Mouse (Mus musculus) olfactory bulb, adult 2 months (tissue): ENCODE data around the gene Rnaseh1. TPM values are rescaled to one million over a fixed set of nuclear protein-coding genes. Genes with fewer than 3 reads are reported as not detected.
A peak's percentile ranks its signal among the peaks of the same experiment; 100 is the strongest.

Experiments
- H3K27ac ChIP-seq: fragments of 200-500 bp; 2 replicates; pipeline ENCODE4 v1.5.1; 2012; ENCODE audit warnings: low read depth, low read length; ENCODE audit not compliant: insufficient read depth
- H3K4me1 ChIP-seq: fragments of 200-500 bp; 2 replicates; pipeline ENCODE4 v1.6.1; 2012; ENCODE audit warnings: low read length; ENCODE audit not compliant: control insufficient read depth, insufficient read depth
- H3K4me3 ChIP-seq: fragments of 200-500 bp; 2 replicates; pipeline ENCODE4 v1.5.1; 2012; ENCODE audit warnings: mild to moderate bottlenecking, low read depth, low read length, moderate library complexity; ENCODE audit not compliant: insufficient read depth
- CTCF ChIP-seq: fragments of 200-500 bp; IDR thresholded peaks from 2 replicates; pipeline ENCODE4 v1.5.1; 2012; ENCODE audit warnings: low read depth, mild to moderate bottlenecking, low read length, moderate library complexity; ENCODE audit not compliant: insufficient read depth
- POLR2A ChIP-seq: fragments of 200-500 bp; IDR thresholded peaks from 2 replicates; pipeline ENCODE4 v1.6.1; 2012; ENCODE audit warnings: mild to moderate bottlenecking, low read depth, low read length, moderate library complexity; ENCODE audit not compliant: insufficient read depth
- WGBS: fragments of 180-500 bp; shearing (Covaris S2); methylation state at CpG from one replicate; pipeline ENCODE4 v1.1.7; 2018; 5-methylcytosine and 5-hydroxymethylcytosine counted together
- polyA plus RNA-seq: library from polyadenylated mRNA; stranded (reverse); fragments of >200 nt; gene quantifications from 2 replicates; pipeline ENCODE4 v1.2.4, GENCODE M21; 2012; ENCODE audit warnings: low replicate concordance; ENCODE audit not compliant: missing spikeins, insufficient read depth, insufficient read length

The Rnaseh1 gene
- polyA plus RNA-seq, 1 experiment, result not detected

DNA sequence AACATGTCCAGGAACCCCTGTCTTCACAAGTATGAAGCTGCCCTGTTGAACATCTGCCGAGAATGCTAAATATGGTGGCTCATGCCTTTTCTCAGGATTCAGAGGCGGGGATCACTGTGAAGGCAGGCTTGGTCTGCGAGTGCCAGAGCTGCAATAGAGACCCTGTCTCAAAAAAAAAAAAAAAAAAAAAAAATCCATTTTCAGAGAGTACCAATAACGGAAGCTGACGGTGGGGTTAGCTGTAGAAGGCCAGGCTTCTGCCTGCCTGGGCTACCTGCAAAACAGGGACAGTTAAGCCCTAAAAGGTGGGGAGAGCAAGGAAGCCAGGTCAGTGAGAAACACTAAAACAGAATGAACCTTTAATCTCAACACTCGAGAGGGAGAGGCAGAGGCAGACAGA, 12.9 kb upstream of the Rnaseh1 start:
- 93% methylated on average over 6 of the region's 6 CpGs for WGBS
- Histone ChIP-seq H3K4me3 (no peak overlapping the region), H3K4me1 (peaks cover 10% of the 10 kb centered on the region), H3K27ac (no peak overlapping the region)
- TF ChIP-seq POLR2A, result no peak
- TF ChIP-seq CTCF, result no peak

GRCm38 (mm10) chr12:28638778-28639177, 10.6 kb upstream of the Rnaseh1 start:
- TF ChIP-seq CTCF, result no peak
- no peak overlapping the region for H3K27ac ChIP-seq
- peaks cover 9% of the 10 kb centered on the region for H3K4me1 ChIP-seq
- H3K4me3 ChIP-seq, result no peak overlapping the region
- WGBS, result 73% methylated on average over 2 of the region's 2 CpGs

DNA sequence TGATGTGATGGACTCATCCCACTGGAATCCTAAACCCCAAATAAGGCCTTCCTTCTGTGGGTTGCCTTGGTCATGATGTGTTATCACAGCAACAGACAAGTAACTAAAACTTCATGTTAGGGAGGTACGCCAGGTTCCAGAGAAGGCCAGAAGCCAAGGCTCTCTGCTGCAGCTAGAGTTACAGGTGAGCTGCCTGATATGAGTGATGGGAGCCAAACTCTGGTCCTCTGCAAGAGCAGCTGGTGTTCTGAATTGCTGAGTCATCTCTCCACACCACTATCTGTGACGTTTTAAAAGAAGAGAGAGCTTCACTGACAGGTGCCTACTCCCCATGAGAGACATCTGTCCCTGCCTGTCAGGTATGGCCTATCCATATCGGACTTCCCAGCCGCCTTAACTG, 13.2 kb downstream of the Rnaseh1 start:
- TF ChIP-seq CTCF (no peak), POLR2A (no peak)
- WGBS, result 83% methylated on average over 4 of the region's 4 CpGs
- Histone ChIP-seq H3K4me3 (no peak overlapping the region), H3K27ac (no peak overlapping the region), H3K4me1 (no peaks in the 10 kb centered on the region)

DNA sequence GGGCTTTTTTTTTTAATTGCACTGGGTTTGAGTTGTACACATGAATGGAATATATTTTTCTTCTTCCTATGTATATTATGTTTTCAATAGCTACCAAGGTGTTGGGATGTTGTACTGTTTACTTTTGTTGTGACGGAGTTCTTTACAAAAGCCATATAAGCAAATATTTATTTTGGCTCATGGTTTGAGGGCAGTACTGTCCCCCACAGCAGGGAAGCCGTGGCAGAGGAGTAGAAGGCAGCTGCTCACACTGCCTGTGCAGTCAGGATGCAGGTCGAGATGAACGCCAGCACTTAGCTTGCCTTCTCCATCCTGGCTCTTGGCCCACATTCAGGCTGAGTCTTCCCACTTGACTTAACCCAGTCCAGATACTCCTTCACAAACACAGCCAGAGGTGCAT, 17.3 kb downstream of the Rnaseh1 start:
- no peaks in the 10 kb centered on the region for H3K4me1 ChIP-seq
- H3K27ac ChIP-seq, result no peak overlapping the region
- TF ChIP-seq CTCF, result no peak
- no peak for TF ChIP-seq POLR2A
- 68% methylated on average over 4 of the region's 4 CpGs for WGBS
- H3K4me3 ChIP-seq, result no peak overlapping the region

- H3K4me3 ChIP-seq, result no peak overlapping the region
- WGBS, result 61% methylated on average over 8 of the region's 8 CpGs
Observed at GRCm38 (mm10) chr12:28667287-28667686, 17.9 kb downstream of the Rnaseh1 start.

GRCm38 (mm10) chr12:28674038-28674720, 24.8 kb downstream of the Rnaseh1 start:
- TF ChIP-seq CTCF (no peak), POLR2A (no peak)
- Histone ChIP-seq H3K4me1 (peaks cover 7% of the 10 kb centered on the region), H3K27ac (no peak overlapping the region), H3K4me3 (no peak overlapping the region)
- 84% methylated on average over 10 of the region's 10 CpGs for WGBS

More at GRCm38 (mm10) chr12:28667287-28667686, 17.9 kb downstream of the Rnaseh1 start:
- Histone ChIP-seq H3K4me1 (no peaks in the 10 kb centered on the region), H3K27ac (no peak overlapping the region)
- TF ChIP-seq POLR2A (no peak), CTCF (no peak)

- 3% methylated on average over 53 of the region's 53 CpGs for WGBS
- peaks cover 7% of the 10 kb centered on the region for H3K4me1 ChIP-seq
- TF ChIP-seq POLR2A (peak; percentile 87), CTCF (no peak)
- peak within 1 kb of the TSS; percentile 83 for H3K4me3 ChIP-seq
- H3K27ac ChIP-seq, result peak within 1 kb of the TSS; percentile 96
Observed at GRCm38 (mm10) chr12:28675121-28675924, 25.9 kb downstream of the Rnaseh1 start, which contains the start of gene Adi1. Adi1 (plus strand) TSS chr12:28675231.

DNA sequence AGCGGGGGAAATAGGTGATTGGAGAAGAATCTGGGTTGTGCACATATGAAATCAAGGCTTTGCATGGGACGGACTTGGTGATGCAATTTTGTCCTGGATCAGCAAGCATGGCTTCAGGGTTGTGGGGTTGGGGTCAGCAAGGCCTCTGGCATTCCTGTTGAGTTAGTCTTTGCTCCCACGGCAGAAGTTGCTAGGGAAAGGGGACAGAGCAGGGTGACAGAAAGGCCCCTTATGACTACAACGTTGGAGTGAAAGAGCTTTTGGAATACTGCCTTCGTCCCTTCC, 26.5 kb downstream of the Rnaseh1 start:
- peak overlapping the region; percentile 96 for H3K27ac ChIP-seq
- H3K4me3 ChIP-seq, result peak overlapping the region; percentile 83
- TF ChIP-seq CTCF, result no peak
- no peak for TF ChIP-seq POLR2A
- H3K4me1 ChIP-seq, result peaks cover 7% of the 10 kb centered on the region
- WGBS, result 66% methylated on average over 5 of the region's 5 CpGs

DNA sequence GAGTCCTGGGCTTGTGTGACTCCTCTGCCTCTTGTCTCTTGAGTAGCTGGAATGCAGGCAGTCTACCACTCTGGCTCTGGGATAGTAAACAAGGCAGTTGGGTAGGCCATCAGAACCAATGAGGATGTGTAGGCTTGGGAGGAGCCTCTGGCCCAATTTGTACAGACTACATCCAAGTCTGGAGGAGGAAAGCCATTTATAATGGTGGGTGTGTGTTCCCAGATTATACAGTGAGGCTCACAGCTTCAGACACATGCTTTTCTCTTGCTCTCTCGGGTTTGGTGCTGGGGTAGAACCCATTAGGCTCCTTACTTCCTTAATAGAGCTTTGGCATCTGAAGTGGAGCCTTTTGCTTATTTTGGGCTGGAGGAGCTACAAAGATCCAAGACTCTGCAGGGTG, 35.3 kb downstream of the Rnaseh1 start:
- no peak overlapping the region for H3K27ac ChIP-seq
- H3K4me1 ChIP-seq, result 0 out of 2 replicates have a peak, but pooled peaks cover 2% of the 10 kb centered on the region
- TF ChIP-seq CTCF (no peak), POLR2A (no peak)
- no peak overlapping the region for H3K4me3 ChIP-seq
- 52% methylated on average over 1 of the region's 1 CpGs for WGBS
